Mouse (Mus musculus): Measurements from ENCODE around the gene Ispd. TPM values are rescaled to one million over a fixed set of nuclear protein-coding genes. Genes with fewer than 3 reads are reported as not detected.

The Ispd gene
- total RNA-seq, 2 experiments from 2014 or later, result 6.7 to 7.0 TPM

- DNase-seq, result no peak
- intact Hi-C loops (cut with DNase I), result no loop called here
Measured at GRCm38 (mm10) chr12:36680883-36681505, 299.7 kb downstream of the Ispd start.

- DNase-seq, result no peak
- intact Hi-C loops (cut with DNase I), result no loop called here
Measured at GRCm38 (mm10) chr12:36681779-36682178, 300.5 kb downstream of the Ispd start.

- no peak for DNase-seq
- intact Hi-C loops (cut with DNase I), result no loop called here
Measured at GRCm38 (mm10) chr12:36694072-36694471, 312.8 kb downstream of the Ispd start.

DNA sequence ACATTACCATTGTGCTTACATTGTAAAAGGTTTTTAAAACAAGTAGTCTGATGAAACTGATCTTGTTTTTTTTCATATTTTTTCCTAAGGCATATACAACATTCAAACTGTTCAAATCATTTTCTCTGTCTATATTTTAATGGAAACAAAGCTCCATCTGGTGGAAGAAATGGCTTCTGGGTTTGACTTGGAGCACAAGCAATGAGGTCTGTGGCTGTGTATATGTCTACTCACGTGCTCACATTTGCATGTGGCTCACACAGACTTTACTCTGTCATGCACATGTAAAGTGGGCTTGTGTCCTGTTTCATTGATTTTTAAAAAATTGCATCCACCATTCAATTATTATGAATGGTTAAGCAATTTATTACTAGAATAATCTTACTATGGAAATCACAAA is 323.1 kb downstream of the Ispd start:
- intact Hi-C loops (cut with DNase I), result loop anchor here (10.0 kb wide), 1 partner anchor 490 kb away; no protein-coding TSS in a partner anchor
- DNase-seq, result no peak

DNA sequence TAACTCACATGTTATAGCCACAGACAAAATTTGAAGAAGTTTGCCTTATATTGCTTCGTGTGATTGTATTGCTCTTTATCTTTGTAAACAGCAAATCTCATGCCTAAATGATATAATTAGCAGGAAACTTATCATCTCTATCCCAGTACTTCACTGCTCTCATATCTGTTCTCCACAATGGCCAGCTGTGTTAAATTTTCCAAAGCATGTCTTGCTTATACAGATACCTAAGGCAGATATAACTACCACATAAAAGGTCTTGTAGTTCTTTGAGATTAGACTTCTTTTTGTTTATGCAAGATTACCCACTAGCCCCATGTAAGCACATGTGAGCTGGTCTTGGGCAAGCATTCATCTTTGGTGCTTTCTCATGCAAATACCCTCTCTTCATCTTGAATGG is 327.6 kb downstream of the Ispd start:
- intact Hi-C loops (cut with DNase I), result loop anchor here (10.0 kb wide), 1 partner anchor 494 kb away; no protein-coding TSS in a partner anchor
- no peak for DNase-seq

- peak; percentile 33 to 44 for DNase-seq
- intact Hi-C loops (cut with DNase I), result loop anchor here (1.0 to 10.0 kb wide), 3 partner anchors 469 to 736 kb away; partner anchors contain the start of gene Agmo
Measured at GRCm38 (mm10) chr12:36713866-36714662, 332.8 kb downstream of the Ispd start.

DNA sequence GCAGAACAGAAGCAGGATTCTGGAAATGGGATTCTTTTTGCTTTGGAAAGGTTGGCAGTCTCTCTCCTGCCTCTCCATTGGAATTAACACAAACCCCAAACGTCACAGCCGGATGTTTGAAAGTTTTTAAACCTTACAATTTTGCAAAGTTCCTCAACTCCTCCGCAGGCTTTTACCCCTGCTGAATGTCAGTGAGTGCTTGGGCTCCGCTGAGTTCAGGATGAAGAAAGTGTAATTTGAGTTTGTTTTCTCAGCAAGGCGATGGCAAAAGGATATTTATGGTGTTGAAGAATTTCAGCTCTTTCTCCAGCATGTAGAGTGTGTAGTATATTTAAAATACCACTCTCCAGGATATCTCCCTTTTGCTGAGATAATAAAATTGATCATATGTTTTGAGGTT is 336.3 kb downstream of the Ispd start:
- intact Hi-C loops (cut with DNase I), result loop anchor here (5.0 to 10.0 kb wide), 4 partner anchors 200 to 545 kb away; partner anchors contain the start of gene Agmo
- no peak for DNase-seq

DNA sequence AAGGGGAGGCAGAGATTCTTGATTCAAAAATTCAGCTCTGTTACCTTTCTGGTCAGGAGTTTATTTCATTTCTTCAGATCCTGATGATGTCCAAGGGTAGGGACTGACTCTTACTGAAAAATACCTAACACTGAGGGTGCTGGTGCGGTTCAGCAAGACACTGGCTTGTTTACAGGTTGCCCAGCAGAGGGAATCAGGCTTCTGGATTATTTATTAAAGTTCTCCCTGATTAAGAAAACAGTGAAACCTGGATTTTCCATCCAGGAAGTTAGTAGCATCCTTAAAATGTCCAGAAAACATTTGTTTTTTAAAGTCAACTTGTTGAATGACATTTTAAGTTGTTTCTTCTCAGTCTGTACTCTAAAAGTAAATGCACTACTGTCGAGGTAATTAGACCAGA is 337.2 kb downstream of the Ispd start:
- DNase-seq, result no peak
- intact Hi-C loops (cut with DNase I), result loop anchor here (2.0 to 10.0 kb wide), 5 partner anchors 199 to 544 kb away; partner anchors contain the start of genes Agmo and Meox2

DNA sequence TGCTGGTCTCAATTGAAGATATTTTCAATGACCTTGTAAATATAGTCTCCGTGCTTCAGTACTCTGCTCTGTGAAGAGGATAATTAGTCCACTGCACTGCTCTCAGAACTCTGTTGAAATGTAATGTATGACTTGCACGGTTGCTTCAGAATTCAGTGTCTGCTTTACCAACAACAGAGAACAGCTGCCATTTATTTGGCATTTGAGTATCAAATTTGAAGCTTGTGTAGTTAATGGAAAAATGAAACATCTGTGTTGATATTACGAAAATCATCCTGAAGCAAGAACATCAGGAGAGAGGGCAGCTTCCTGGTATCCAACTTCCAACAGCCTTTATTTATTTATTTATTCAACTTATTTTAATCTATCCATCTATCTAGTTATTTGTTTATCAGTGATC is 337.8 kb downstream of the Ispd start:
- DNase-seq, result no peak
- intact Hi-C loops (cut with DNase I), result loop anchor here (2.0 to 10.0 kb wide), 5 partner anchors 198 to 543 kb away; partner anchors contain the start of genes Agmo and Meox2

- DNase-seq, result no peak
- intact Hi-C loops (cut with DNase I), result loop anchor here (5.0 kb wide), 1 partner anchor 227 kb away; no protein-coding TSS in a partner anchor
Measured at GRCm38 (mm10) chr12:36720779-36721178, 339.5 kb downstream of the Ispd start.

GRCm38 (mm10) chr12:36721223-36721622 is 340.0 kb downstream of the Ispd start:
- DNase-seq, result no peak
- intact Hi-C loops (cut with DNase I), result loop anchor here (5.0 kb wide), 1 partner anchor 226 kb away; no protein-coding TSS in a partner anchor

DNA sequence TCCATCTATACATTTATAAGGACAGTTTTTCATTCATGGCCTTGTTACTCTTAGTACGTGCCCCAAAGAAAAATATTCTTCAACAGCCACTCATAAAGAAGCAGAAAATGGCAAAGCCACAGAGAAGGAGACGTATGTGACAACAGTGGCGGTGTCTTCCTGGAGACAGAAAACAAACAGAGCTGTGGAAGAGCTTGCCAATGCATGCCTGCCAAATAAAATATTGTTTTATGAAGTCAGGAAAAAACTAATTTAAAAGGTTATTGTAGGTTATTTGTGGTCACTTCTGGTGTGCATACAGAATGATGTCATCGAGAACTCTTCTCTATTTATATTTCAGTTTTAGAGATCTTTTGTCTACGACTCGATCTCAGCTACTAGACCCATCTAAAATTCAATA is 341.5 kb downstream of the Ispd start:
- DNase-seq, result no peak
- intact Hi-C loops (cut with DNase I), result loop anchor here (5.0 kb wide), 1 partner anchor 225 kb away; no protein-coding TSS in a partner anchor

GRCm38 (mm10) chr12:36723302-36723701 is 342.1 kb downstream of the Ispd start:
- intact Hi-C loops (cut with DNase I), result loop anchor here (5.0 kb wide), 1 partner anchor 224 kb away; no protein-coding TSS in a partner anchor
- DNase-seq, result peak in 1 of 2 experiments; percentile 25

DNA sequence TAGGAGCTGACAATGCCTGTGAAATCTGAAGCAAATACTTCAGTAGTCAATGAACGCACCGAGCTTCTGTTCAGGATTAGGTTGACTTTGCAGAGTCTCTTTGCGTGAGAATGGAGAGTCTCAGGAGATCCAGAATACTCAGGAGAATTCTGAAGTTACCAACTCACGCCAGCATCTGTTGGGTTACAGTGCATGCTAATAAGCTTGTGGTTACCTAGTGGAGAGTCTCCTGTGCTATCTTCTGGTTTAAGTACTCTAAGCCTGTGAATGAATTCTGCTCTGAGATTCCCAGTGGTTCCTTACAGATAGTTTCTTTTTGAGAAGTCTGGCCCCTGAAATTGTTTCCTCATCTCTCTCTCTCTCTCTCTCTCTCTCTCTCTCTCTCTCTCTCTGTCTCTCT is 343.0 kb downstream of the Ispd start:
- DNase-seq, result no peak
- intact Hi-C loops (cut with DNase I), result loop anchor here (5.0 kb wide), 1 partner anchor 223 kb away; no protein-coding TSS in a partner anchor

GRCm38 (mm10) chr12:36725250-36725649 is 344.0 kb downstream of the Ispd start:
- intact Hi-C loops (cut with DNase I), result no loop called here
- no peak for DNase-seq

DNA sequence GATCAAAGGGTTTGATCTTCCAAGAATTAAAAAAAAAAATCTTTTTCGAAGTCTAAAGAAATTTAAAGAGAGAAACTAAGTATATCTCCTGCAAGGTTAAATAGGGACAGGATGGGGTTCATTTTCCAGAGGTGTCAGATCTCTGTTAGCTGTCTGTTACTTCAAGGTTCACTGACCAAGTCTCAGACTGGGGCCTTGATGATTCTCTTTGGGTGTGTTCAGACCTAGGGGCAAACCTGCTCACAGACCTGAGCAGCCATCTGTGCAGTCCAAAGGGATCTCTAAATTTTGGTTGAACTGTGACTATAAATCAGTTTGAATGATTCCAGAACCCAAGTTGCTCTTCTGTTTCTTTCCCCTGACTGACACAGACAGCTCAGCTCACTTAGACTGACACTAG is 344.8 kb downstream of the Ispd start:
- no peak for DNase-seq
- intact Hi-C loops (cut with DNase I), result no loop called here

- no peak for DNase-seq
- intact Hi-C loops (cut with DNase I), result no loop called here
Measured at GRCm38 (mm10) chr12:36733673-36734371, 352.6 kb downstream of the Ispd start.
